Mouse (Mus musculus) left cerebral cortex, adult 6 months (tissue): Measurements from ENCODE around the gene Cyren. TPM values are rescaled to one million over a fixed set of nuclear protein-coding genes. Genes with fewer than 3 reads are reported as not detected.

Source experiments
- long read RNA-seq, 2 experiments: library from polyadenylated mRNA; unstranded; transcript quantifications; one replicate each; pipeline ENCODE4 v2.0.0; 2019 to 2020
- polyA plus RNA-seq: library from polyadenylated mRNA; unstranded; fragments of <200 nt; fragmentation: Nextera tagmentation; gene quantifications from 2 replicates; pipeline ENCODE4 v1.2.3, GENCODE M21; 2021

The Cyren gene
- polyA plus RNA-seq, result 2.5 and 2.7 TPM in 2 replicates
- long read RNA-seq, experiment 1, partial matches to known transcripts, result 3 of 21 reads
- long read RNA-seq, experiment 1, other reads (novel, unspliced or antisense), result 9 of 21 reads
- long read RNA-seq, experiment 2, partial matches to known transcripts, result 0 of 7 reads
- long read RNA-seq, experiment 2, other reads (novel, unspliced or antisense), result 6 of 7 reads

DNA sequence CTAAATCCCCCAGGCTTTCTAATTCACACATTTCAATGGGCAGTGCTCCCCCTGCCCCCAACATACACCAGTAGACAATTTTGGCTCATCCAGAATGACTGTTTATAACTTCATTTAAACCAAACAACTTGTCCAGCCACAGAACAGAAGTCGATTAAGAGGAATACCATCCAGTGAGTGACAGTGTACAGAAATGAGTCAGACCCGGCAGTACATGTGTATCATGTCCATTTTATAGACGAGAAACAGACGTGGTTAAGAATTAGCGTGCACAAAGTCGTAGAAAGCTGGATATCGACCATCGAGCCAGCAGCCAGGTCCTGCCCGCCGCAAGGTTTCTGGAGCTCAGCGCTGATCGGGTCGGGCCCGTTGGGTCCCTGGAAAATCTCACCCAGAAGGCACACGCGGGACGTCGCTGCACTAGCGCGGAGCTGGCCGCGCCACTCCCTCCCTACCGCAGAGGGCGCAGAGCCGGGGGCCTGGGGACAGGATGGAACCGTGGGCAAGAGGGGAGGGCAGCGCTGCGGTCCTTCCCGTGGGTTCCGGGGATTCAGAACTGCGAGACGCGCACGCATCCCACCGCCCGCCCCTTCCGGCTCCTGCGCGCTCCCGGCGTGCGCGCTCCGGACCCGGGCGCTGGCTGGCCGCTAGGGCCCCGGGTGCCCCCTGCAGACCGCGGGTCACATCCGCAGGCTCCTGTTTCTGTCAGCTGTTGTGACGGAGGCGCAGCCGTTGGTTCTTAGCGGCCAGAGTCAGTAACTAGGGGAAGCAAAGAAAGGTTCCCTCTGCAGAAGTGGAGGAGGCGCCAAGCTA lies at the start of gene Cyren:
Gene Cyren, minus strand, starts transcription at position 552 of the 813 bp plus-strand sequence.

DNA sequence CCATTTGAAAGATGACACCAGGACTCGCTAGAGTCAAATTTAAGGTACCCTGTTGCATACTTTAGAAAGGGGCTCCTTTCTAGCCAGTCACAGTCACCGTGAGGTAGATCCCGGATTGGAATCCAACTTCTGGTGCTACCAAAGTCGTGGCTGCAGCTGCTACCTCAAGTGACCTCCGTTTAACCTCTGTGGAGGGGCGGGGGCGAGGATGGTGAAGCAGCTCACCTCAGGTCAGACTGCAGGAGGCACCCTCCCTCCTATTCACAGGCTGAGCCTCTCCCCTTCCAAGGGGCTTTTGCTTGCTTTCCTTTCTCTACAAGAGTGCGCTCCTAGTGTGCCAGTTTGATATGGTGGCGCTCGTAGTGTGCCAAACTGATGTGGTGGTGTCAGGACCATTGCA lies 42.1 kb upstream of the Cyren start, which contains the start of gene Stra8:
Gene Stra8, plus strand, starts transcription at position 208 of the 400 bp plus-strand sequence.

DNA sequence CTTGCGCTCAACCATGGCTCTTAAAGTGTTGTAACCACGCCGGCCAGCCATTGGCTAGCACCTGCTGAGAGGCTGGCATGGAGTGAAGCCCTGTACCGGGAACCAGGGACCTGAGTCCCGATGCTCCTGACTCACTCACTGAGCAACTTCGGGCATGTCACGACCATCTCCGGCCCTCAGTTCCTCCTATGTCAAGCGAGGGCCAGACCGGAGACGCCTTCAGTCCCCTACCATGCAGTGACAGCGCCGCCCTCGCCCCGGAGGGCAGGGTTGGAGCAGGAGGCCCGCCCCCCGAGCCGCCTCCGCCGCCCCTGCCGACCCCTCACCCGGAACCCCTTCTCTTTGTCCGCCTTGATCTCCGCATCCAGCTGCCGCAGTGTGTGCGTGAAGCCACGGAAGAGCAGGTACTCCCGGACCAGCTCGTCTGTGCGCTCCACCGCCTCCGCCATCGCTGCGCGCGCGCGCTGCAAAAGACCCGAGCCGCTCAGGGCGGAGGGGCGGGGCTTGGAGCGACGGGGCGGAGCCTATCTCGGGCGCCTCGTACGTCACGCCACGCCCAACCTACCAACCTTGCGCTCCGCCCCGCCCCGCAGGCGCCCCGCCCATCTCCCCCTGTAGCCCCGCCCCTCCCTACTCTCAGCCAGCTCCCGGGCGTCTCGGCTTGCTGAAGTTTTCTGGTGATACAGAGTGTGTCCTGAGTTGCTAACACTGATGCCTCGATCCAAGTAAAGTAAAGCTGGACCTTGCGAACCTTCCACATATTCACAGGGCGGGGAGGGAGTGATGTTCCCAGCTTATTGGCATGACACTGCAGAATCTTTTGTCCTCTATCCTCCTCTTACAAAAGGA lies 32.7 kb upstream of the Cyren start, which contains the start of gene Wdr91:
Gene Wdr91, minus strand, starts transcription at position 506 of the 849 bp plus-strand sequence.

DNA sequence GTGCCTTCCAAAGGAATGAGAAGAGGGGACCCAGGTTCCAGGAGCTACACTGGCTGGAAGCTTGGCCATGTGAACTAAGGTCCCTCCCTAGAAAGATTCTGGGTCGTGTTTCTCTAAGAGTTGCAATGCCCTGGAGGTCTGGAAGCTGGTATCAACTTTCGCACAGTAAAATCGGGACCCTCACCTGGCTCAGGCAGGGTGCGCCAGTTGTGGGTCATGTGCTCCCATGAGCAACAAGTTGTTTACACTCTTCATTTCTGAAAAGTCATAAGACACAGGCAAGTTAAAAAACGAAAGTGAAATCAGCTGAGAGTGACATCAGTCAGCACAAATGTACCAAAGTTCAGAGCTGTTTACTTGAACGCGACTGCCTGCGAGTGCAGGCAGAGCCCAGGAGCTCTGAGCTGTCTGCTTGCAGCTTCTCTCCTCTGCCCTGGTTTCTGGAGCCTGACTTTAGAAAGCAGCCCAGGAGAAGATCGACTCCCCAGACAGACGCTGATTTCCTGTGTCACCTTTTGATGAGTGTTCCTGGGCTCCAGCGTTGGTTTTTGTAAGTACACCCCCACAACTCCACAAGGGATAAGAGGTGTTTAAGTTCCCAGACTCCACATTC lies 15.0 kb downstream of the Cyren start, which contains the start of gene Tmem140:
Gene Tmem140, plus strand, starts transcription at position 356 of the 613 bp plus-strand sequence.

Other genes starting within 250 kb of the Cyren start
- gene Agbl3, start 97.6 kb downstream of the Cyren start, polyA plus RNA-seq, result 19.4 and 25.0 TPM in 2 replicates
- 1.6 and 2.1 TPM in 2 replicates for gene Tmem140, start 14.9 kb downstream of the Cyren start, polyA plus RNA-seq
- gene Wdr91, start 32.8 kb upstream of the Cyren start, polyA plus RNA-seq, result 12.1 and 16.9 TPM in 2 replicates
- gene Stra8, start 42.1 kb upstream of the Cyren start, polyA plus RNA-seq, result not detected in 2 replicates
- 0.10 and 0.23 TPM in 2 replicates for gene Slc23a4, start 110.3 kb upstream of the Cyren start, polyA plus RNA-seq